Mouse (Mus musculus) ovary, postnatal 36 days (tissue): Measurements from ENCODE around the gene Gtf2ird1.
"Not testable (repeated sequence)": the region's sequence is repeated elsewhere in the genome, so short reads cannot be mapped to it uniquely, and the experiment has no call there.

ENCODE experiments used
- DNase-seq: peaks from one replicate; pipeline ENCODE4 v3.0.0; 2022; ENCODE audit warnings: low spot score, mixed read lengths

Gene Gtf2ird1

DNA sequence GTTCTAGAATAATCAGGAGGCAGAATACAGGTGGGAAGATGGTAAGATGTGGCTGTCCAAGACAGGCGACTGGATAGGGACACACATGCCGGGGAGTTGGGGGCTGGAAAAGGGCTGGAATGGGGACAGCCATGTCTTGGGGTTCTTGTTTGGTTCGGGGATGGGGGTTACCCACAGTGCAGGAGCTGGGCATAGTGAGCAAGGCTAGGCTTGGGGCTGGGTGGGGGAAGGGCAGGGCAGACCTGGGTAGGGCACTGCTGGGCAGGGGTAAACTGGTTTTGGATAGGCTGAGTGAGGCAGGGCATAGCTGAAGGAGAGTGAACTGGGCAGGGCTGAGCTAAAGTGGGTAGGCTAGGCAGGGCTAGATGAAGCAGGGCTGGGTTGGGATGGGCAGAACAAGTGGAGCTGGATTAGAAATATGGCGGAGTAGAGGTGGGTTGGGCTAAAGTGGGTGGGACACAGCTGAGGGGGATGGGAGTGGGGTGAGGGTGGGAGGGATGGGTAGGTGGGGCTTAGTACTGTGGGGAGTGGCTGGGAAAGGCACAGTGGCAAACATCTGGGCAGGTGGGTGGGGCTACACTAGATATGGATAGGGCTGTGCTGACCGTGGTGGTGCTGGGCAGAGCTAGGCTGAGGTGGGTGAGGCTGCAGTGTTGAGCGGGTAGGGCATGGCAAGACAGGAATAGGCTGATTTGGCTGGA is 46.8 kb downstream of the Gtf2ird1 start:
- no peak for DNase-seq

DNA sequence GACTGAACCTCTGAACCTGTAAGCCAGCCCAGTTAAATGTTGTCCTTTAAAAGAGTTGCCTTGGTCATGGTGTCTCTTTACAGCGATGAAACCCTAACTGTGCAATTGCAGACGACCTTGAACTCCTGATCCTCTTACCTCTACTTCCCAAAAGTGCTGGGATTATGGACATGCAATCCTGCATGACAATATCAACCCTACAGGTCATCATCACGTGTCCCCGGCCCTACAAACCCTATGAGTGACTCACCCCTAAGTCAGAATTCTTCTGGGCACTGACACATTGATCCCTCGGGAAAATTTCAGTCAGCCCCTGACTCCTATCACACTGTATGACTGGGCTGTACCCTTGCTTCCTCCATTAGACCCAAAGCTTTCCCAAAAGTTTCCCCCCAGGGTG is 48.4 kb downstream of the Gtf2ird1 start:
- DNase-seq: no peak

DNA sequence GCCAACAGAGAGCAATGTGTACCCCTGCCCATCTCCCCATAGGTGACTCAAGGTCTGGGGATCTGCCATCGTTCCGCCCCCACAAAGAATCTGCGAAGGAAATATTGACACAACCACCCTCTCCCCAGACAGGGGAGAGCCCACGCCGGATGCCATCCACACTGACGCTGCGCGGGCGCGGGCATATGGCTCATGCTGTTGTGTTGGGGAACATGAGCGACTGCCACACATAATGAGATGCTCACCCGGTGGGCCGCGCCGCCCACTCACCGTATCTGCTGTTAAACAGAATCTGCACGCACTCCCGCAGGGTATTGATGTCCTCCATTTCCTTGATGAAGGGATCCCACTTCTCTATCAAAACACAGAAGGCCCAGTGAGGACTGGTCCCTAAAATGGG is 54.7 kb downstream of the Gtf2ird1 start:
- DNase-seq: no peak

DNA sequence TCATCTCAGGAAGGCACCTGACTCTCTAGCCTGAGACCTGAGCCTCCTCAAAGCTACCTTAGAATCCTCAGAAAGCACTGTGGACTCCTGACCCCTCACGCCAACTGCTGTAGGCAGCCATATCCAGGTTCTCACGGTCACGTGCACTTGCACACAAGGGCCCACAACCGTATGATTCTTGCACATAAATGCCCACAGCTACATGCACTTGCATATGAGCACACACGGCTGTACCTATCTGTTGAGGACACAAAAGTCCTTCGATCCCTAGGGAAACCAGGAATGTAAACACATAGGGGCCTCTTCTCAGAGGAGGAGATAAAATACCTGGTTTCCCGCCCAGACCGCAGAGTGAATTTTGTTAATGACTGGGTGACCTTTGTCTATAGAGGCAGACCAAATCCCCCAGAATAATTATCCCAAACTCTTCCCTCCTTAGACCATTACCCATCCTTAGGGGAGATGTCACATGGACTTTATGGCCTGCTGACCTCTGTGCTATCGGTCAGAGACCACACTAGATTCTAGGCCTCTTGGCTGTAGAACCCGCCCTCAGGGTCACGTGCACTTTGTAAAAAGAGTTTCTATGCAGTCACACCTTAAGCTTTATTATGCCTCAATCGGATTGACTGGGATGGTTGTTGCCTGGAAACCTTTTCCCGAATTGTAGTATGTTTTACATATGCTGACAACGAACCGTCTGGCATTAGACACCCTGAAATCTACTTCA is 58.9 kb downstream of the Gtf2ird1 start:
- no peak for DNase-seq

DNA sequence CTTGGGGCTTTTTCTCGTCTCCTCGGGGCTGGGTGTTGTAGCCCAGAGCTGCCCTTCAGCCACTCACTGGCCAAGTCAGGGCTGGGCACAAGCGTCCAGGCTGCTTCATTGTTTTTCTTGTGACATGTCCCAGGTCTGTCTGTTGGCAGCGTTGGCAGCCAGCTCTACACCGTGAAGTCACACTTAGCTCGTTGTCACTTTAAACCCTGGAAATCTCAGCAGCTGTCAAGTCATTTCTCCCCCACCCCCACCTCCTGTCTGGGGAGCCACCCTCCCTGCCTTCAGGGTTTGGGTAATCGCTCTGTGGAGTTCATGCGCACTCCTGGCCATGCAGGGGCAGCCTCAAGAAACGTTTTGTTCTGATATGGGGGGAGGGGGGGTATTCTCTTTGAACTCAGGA is 60.0 kb downstream of the Gtf2ird1 start:
- no peak for DNase-seq

DNA sequence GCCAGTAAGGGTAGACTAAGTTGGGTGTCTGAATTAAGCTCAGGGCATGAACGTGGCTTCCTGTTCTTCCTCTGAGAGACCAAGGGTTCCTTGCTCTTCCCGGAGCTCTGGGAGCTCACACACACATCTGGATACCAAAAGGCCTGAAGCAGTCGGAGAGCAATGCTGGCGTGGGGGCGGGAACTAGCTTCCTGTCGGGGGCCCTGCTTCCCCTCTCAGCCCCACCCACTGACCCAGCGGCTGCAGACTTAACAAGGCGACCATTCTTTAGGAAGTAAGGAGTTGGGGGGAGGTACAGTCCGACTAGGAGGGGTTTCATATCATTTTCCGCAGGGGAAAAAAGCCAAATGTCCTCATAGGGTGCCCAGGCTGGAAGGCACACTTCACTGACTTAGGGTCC is 61.9 kb downstream of the Gtf2ird1 start:
- no peak for DNase-seq

DNA sequence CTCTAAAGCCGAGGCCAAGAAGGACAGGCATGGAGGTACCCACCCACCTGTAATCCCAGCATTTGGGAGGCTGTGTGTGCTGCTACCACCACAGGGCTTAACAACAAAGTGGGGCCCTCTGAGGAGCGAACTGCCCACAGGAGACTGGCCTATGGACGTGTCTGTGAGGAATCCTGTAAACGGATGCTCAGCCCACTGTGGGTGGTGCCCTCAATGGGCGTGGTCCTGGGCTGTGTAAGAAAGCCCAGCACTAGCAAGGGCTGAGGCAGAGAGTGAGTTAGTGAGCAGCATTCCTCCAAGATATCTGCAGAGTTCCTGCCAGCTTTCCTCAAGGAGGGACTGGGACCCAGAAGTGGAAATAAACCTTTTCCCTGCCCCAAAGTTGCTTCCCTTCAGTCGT is 62.9 kb downstream of the Gtf2ird1 start:
- no peak for DNase-seq

DNA sequence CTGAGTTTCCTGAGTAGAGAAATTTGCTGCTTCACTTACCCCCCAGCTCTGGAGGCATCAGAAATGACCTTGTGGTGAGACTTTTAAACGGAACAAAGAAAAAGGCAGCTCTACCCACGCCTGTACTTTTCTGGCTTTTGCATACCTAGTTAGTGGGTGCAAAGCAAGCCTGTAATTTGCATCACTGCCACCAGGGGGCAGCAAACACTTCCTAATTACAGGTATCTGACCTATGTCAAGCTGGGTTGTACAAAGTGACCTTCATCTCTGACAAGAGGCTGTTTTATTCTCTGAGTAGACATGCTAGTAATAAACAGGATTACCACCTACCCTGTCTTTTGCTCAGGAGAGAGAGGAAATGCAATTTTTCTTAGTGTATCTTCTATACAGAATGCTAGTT is 71.4 kb downstream of the Gtf2ird1 start:
- peak; percentile 58 for DNase-seq

DNA sequence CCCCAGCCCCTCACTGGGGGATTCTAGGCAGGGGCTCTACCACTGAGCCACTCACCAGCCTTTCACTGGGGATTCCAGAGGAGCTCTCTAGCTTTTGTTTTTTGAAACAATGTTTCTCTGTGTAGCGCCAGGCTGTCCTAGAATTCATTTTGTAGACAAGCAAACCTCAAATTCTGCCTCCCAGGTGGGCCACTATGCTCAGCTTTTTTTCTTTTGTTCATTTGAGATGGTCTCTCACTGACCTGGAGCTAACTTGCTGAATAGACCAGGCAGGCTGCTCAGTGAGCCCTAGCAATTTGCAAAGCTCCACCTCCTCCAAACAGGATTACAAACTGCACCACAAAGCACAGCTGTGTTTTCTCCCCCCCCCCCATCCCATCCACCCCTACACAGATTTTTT is 81.3 kb downstream of the Gtf2ird1 start:
- no peak for DNase-seq

DNA sequence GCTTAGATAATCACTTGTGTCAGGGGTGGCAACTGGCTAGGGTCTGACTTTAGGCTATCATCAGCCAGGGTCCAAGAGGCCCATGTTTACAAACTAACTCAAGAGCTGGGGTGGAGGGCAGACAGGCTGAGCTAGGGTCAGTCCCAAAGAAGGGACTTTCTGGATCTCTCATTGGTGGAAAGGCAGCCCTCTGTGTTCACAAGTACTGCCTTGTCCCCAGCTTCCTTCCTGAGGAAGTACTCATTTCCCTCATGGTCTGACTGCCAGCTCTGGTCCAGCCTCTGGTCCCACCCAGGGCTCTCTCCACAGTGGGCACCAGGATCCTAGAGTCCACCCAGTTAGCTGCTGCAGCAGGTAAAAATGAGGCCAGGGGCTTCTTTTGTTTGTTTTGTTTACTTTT is 82.0 kb downstream of the Gtf2ird1 start:
- no peak for DNase-seq

DNA sequence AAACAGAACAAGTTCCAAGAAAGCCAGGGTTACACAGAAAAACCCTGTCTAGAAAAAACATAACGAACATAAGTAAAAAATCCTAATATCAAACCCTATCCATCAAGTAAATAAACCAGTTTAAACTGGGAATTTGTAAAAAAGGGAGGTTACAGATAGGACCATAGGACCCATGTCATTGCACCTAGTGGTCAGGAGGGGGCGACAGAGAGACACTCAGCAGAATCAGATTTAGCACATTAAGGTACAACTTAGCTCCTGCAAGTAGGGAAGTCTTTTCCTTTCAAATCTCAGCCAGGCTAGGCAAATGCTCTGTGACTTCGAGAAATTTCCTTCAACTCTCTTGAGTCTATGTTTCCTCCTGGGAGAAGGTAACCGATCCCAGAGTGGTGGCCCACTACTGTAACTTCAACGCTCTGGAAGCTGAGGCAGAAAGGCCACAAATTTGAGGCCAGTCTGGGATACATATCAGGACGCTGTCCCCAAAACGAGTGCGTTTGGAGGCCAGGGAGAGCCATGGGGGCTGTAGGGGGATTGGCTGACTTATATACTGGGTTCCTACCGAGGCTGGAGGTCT is 82.5 kb downstream of the Gtf2ird1 start:
- DNase-seq: peak; percentile 39

DNA sequence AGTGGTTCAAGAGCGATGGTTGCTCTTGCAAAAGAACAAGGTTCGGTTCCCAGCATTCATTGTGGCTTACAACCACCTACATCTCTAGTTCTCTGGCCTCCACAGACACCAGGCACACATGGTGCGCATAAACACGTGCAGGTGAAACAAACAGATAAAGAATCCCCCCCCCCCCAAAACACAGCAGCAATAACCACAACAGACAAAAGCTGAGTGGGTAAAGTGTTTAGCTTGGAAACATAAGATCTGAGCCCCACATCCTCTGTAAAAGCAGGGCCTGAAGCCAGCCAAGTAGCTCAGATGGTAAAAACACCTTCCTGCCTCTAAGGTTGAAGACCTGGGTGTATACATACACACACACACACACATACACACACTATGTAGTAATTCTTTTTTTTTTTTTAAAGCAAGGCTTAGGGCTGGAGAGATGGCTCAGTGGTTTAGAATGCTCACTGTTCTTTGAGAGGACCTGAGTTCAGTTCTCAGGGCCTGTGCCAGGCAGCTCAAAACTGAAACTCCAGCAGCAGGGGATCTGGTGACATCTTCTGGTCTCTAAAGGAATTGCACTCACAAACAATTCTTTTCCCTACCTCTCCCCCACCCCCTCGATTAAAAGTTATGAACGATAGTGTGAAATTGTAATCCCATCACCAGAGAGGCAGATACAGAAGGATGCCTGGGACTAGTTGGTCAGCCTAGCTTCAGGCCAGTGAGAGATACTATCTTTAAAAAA is 83.4 kb downstream of the Gtf2ird1 start:
- no peak for DNase-seq

DNA sequence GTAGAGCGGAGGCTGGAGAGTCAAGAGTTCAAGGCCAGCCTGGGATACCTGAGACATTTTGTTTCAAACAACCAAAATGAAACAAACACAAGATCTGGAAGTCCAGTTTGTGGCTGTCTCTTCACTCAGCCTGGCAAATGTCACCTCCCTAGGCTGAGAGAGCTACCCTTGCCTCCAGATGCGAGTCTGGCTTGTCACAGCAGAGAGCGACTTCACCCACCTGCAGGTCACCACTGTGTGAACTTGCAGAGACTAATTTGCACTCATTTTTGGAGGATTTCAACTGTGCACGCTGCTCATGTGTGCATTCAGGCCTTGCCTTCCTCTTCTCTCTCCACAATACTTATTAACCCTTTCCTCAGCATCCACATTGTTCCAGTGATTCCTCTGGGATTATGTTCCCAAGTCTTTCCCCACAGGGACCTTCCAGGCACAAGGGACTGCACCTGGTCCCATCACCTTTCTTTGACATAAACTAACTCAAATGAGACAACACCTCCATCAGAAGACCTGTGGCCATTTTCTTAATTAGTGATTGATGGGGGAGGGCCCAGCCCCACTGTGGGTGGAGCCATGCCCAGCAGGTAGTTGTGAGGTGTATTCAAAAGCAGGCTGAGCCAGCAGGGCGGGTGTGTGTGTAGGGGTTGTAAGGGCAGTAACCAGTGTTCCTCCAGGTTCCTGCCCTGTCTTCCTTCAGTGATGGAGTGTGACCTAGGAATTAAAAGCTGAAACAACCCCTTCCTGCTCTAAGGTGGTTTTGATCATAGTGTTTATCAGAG is 84.8 kb downstream of the Gtf2ird1 start:
- DNase-seq: no peak

DNA sequence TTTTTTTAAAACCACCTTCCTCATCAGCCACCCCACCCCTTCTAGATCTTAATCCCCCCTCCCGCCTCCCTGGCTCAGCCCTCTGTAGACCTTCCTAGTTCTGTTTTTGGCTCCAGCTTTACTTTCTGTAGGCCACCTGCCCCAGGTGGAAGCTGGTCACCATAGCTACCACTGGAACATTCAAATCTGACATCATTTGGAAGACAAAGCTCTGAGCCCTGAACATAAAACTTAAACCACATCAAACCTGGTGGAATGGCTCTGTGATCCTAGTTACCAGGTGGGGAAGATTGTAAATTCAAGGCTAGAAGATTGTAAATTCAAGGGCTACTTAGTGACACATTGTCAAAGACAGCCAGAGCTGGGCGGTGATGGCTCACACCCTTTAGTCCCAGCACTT is 85.7 kb downstream of the Gtf2ird1 start:
- no peak for DNase-seq

DNA sequence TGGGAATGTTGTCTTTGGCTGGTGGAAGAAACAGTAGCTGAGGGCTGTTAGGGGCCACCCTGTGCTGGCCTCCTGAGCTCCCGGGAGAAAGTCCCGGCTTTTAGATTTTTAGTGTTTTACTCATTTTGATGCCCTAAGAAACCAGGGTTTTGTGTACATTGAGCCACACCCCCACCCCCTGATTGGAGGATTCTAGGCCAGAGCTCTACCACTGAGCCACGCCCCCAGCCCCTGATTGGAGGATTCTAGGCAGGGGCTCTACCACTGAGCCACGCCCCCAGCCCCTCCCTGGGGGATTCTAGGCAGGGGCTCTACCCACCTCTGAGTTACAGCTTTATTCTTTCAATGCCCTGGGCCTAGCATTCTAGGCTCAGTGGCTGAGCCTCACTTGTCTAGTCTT is 97.4 kb downstream of the Gtf2ird1 start:
- no peak for DNase-seq

DNA sequence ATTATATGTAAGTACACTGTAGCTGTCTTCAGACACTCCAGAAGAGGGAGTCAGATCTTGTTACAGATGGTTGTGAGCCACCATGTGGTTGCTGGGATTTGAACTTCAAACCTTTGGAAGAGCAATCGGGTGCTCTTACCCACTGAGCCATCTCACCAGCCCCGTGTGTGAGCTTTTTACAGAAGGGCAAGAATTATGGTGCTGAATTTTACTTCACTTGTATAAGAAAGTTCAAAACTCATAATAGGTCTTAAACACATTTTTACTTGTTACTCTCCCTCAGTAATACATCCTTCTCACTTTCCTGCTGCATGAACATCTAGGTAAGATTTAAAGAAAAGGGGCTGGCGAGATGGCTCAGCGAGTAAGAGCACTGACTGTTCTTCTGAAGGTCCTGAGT is 101.1 kb downstream of the Gtf2ird1 start:
- not testable (repeated sequence) for DNase-seq

DNA sequence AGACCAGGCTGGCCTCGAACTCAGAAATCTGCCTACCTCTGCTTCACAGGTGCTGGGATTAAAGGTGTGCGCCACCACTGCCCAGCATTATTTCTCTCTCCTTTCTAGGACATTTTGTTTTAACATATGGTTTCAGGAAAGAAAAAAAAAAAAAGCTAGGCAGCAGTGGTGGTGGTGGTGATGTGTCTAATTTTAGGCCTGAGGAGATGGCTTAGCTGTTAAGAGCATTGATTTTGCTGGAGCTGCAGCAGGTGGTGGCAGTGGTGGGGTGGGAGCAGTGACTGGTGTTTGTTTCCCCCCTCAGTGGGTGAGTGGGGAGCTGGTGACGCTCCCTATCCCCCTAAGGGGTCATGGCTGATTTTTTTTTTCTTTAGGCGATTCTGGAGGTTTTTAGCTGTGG is 103.4 kb downstream of the Gtf2ird1 start:
- DNase-seq: no peak

DNA sequence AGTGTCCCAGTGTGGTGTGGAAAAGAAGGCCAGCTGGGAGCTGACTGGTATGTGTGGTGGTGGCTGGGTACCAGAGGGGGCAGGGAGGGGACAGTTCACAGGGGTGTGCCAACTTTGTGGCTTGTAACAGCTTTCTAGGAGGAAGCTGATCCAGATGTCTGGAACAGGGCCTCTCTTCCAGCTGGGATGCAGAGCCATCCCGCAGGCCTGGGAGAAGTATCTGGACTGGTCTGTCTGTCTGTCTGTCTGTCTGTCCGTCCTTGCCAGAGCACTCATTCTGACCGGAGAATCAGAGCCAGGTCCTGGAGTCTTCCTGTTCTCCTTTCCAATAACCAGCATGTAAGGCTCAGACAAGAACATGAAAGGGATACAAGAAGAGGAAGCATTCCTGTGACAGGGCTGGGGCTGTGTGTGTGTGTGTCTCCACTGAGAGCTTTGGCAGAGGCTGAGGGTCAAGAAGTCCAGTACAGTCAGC is 104.0 kb downstream of the Gtf2ird1 start:
- DNase-seq: no peak

DNA sequence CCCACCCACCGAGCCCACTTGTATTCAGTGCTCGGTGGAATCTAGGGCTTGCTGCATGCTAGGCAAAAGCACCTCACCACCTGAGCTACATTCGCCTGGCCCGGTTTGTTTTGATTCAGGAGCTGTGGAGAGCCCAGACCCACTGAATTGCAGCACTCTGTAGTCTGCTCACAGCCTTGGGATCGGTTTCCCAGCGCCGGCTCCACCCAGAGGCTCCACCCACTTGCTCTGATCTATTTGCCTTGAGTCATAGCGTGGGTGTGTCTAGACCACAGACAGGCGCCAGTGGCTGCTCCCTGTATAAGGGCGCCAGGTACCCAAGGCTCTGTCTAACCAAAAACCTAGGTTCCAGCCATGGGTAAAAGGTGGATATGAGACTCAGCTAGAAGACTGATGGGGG is 105.9 kb downstream of the Gtf2ird1 start:
- peak; percentile 71 for DNase-seq

DNA sequence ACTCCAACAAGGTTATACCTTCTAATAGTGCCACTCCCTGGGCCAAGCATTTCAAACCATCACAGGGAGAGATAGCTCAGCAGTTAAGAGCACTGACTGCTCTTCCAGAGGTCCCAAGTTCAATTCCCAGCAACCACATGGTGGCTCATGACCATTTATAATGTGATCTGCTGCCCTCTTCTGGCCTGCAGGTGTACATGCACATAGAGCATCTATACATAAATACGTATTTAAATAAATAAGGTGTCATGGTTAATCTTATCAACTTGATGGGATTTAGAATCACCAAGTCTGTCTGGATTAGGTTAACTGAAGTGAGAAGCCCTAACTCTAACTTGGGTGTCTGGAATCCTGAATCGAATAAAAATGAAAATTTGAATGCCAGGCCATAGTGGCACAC is 109.5 kb downstream of the Gtf2ird1 start:
- DNase-seq: no peak

DNA sequence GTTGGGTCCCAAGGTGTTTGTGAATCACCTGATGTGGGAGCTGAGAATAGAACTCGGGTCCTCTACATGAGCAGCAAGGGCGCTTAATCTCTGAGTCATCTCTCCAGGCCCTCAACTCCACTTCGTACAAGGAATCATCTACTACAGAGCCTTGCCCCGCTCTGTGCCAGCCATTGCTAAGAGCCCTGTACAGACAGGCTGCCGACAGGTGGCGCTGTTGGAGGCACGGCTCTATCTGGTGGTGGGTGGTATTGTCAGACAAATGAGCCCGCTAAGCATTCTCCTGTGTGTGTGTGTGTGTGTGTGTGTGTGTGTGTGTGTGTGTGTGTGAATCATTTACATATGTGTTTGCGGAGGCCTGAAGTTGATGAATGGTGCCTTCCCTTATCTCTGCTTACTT is 111.1 kb downstream of the Gtf2ird1 start:
- DNase-seq: no peak

DNA sequence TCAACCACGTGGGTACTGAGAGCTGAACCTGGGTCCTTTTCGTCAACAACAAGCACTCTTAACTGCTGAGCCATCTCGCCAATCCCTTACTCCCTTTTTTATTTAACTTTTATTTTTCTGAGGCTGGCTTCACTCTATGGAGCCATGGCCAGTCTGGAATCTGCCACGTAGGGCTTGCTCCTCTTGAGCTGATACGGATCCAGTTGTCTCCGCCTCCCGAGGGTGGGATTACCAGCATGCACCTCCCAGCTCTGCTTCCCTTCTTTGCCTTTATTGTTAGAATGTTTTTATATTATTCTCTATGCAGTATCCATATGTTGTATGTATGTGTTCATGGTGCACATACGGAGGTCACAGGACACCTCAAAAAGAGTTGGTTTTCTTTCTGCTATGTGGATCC is 112.4 kb downstream of the Gtf2ird1 start:
- no peak for DNase-seq
